23 mouse cellular contexts compared by ENCODE assay signal in genomic region chr2:115126625-115127369, GRCm38 (mm10).
DNase-seq lines count a peak whose midpoint lies in the region; ATAC-seq lines count a peak whose summit lies in the region.
"Had no signal": no experiment of that assay in that cellular context is flagged by ENCODE, and none has a peak within 500 bp of the region (broad histone marks: within the 10 kb centered on the region; RNA-seq: fewer than 3 reads in every experiment).

No protein-coding gene starts in this region.

- no peak for DNase-seq in hindbrain, embryonic 10.5 days (ENCODE audit: low spot score)
- no peak for DNase-seq in neural tube, embryonic 10.5 days (ENCODE audit: extremely low spot score, low spot score)
- no peak for DNase-seq in layer of hippocampus, adult 11-12 months (ENCODE audit: low spot score)
- DNase-seq: adrenal gland, adult 2 months; adrenal gland, postnatal 10 days; adrenal gland, postnatal 25 days; cerebellum, adult 11 months; cerebellum, adult 18-20 months; cerebellum, adult 8-10 months; cerebellum, adult 9-11 months; cerebellum, postnatal 14 days; cerebellum, postnatal 36 days; embryo, embryonic 11 days had no signal

- H3K9ac ChIP-seq in hindbrain, embryonic 13.5 days: no peak overlapping the region
- no peak overlapping the region for H3K9ac ChIP-seq in neural tube, embryonic 13.5 days
- H3K9ac ChIP-seq in neural tube, embryonic 15.5 days (replicated peaks): no peak overlapping the region
- H3K9ac ChIP-seq: embryonic facial prominence, embryonic 12.5 days; embryonic facial prominence, embryonic 15.5 days; forebrain, embryonic 12.5 days had no signal

- peaks cover 3% of the 10 kb centered on the region; the same call in 1 of the 2 replicates for H3K27me3 ChIP-seq in hindbrain, embryonic 13.5 days
- peaks cover 6% of the 10 kb centered on the region; the same call in 1 of the 2 replicates for H3K27me3 ChIP-seq in hindbrain, embryonic 10.5 days (ENCODE audit: insufficient read depth, poor library complexity, severe bottlenecking)
- H3K27me3 ChIP-seq in neural tube, embryonic 13.5 days: no peaks in the 10 kb centered on the region
- H3K27me3 ChIP-seq in neural tube, embryonic 15.5 days (replicated peaks): 0 out of 2 replicates have a peak, but pooled peaks cover under 1% of the 10 kb centered on the region
- H3K27me3 ChIP-seq: embryonic facial prominence, embryonic 12.5 days; embryonic facial prominence, embryonic 15.5 days; forebrain, embryonic 12.5 days had no signal

- ATAC-seq in hindbrain, embryonic 13.5 days (ENCODE audit: low FRiP score): peak; percentile 61; the same call in 1 of the 2 replicates
- peak; percentile 47; the same call in 1 of the 2 replicates for ATAC-seq in neural tube, embryonic 13.5 days (ENCODE audit: low read depth)
- peak; percentile 91 for ATAC-seq in neural tube, embryonic 15.5 days (ENCODE audit: low FRiP score)
- ATAC-seq: forebrain, embryonic 14.5 days; forebrain, embryonic 16.5 days had no signal

- no peak overlapping the region for H3K4me3 ChIP-seq in hindbrain, embryonic 13.5 days
- H3K4me3 ChIP-seq in hindbrain, embryonic 10.5 days: no peak overlapping the region
- no peak overlapping the region for H3K4me3 ChIP-seq in neural tube, embryonic 13.5 days
- H3K4me3 ChIP-seq in neural tube, embryonic 15.5 days (replicated peaks): no peak overlapping the region
- H3K4me3 ChIP-seq: embryonic facial prominence, embryonic 12.5 days; embryonic facial prominence, embryonic 15.5 days; erythroblast, embryonic 14.5 days; forebrain, embryonic 10.5 days; forebrain, embryonic 12.5 days had no signal

- H3K9me3 ChIP-seq in hindbrain, embryonic 13.5 days: no peaks in the 10 kb centered on the region
- H3K9me3 ChIP-seq in hindbrain, embryonic 10.5 days: no peaks in the 10 kb centered on the region
- no peaks in the 10 kb centered on the region for H3K9me3 ChIP-seq in neural tube, embryonic 13.5 days
- H3K9me3 ChIP-seq in neural tube, embryonic 15.5 days (replicated peaks): no peaks in the 10 kb centered on the region
- H3K9me3 ChIP-seq: embryonic facial prominence, embryonic 12.5 days; embryonic facial prominence, embryonic 15.5 days; forebrain, embryonic 10.5 days; forebrain, embryonic 12.5 days had no signal

- no peak overlapping the region for H3K27ac ChIP-seq in hindbrain, embryonic 13.5 days
- H3K27ac ChIP-seq in hindbrain, embryonic 10.5 days: no peak overlapping the region
- H3K27ac ChIP-seq in neural tube, embryonic 13.5 days (replicated peaks): no peak overlapping the region; the same call in 1 of the 2 replicates
- H3K27ac ChIP-seq in neural tube, embryonic 15.5 days (replicated peaks): no peak overlapping the region
- H3K27ac ChIP-seq: embryonic facial prominence, embryonic 12.5 days; embryonic facial prominence, embryonic 15.5 days; forebrain, embryonic 10.5 days; forebrain, embryonic 12.5 days had no signal

- no peaks in the 10 kb centered on the region for H3K36me3 ChIP-seq in hindbrain, embryonic 13.5 days
- H3K36me3 ChIP-seq in hindbrain, embryonic 10.5 days: no peaks in the 10 kb centered on the region
- no peaks in the 10 kb centered on the region for H3K36me3 ChIP-seq in neural tube, embryonic 13.5 days
- H3K36me3 ChIP-seq in neural tube, embryonic 15.5 days: no peaks in the 10 kb centered on the region
- H3K36me3 ChIP-seq: embryonic facial prominence, embryonic 12.5 days; embryonic facial prominence, embryonic 15.5 days; forebrain, embryonic 10.5 days; forebrain, embryonic 12.5 days had no signal

- WGBS in hindbrain, embryonic 13.5 days: 81% methylated on average over 6 of the region's 6 CpGs
- WGBS in hindbrain, embryonic 10.5 days: 93% methylated on average over 6 of the region's 6 CpGs
- WGBS in neural tube, embryonic 13.5 days: 48% methylated on average over 6 of the region's 6 CpGs
- 29% methylated on average over 6 of the region's 6 CpGs for WGBS in neural tube, embryonic 15.5 days

- no peak overlapping the region for H3K4me2 ChIP-seq in hindbrain, embryonic 13.5 days
- H3K4me2 ChIP-seq in neural tube, embryonic 13.5 days: no peak overlapping the region
- H3K4me2 ChIP-seq in neural tube, embryonic 15.5 days: no peak overlapping the region
- H3K4me2 ChIP-seq: embryonic facial prominence, embryonic 12.5 days; embryonic facial prominence, embryonic 15.5 days; forebrain, embryonic 12.5 days had no signal

- H3K4me1 ChIP-seq in hindbrain, embryonic 13.5 days (replicated peaks): peaks cover 2% of the 10 kb centered on the region; the same call in 1 of the 2 replicates
- H3K4me1 ChIP-seq in hindbrain, embryonic 10.5 days (replicated peaks): peaks cover 1% of the 10 kb centered on the region
- 0 out of 2 replicates have a peak, but pooled peaks cover 9% of the 10 kb centered on the region for H3K4me1 ChIP-seq in neural tube, embryonic 13.5 days (replicated peaks)
- H3K4me1 ChIP-seq in neural tube, embryonic 15.5 days: 0 out of 2 replicates have a peak, but pooled peaks cover 4% of the 10 kb centered on the region
- H3K4me1 ChIP-seq: embryonic facial prominence, embryonic 12.5 days; embryonic facial prominence, embryonic 15.5 days had no signal
